Mouse (Mus musculus): ENCODE data around the gene Cic.

Gene Cic

DNA sequence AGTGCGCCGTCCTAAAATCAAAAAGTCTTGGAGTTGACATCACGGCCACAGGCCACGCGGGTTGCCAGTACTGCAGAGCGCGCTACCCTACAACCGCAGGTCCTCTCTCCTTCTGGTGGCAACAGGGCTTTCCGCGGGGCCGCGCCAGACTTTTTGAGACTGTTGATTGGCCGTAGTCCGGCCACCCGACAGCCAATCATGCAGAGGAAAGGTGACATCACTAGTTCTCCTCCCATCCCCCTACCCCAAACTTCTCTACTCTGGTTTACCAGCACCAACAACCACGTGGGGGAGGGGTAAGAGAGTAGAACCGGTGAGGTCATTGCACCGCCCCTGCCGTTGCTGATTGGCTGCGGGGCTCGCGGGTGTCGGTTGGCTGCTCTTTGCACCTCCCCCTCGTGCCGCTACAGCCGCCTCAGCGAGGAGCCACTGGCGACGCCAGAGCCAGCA, at the start of gene Cic:
TSS of gene Cic (plus strand) at position 404 of the 450 bp plus-strand sequence.
- peak; percentile 99 for DNase-seq (ENCODE audit: low read depth, low spot score)

DNA sequence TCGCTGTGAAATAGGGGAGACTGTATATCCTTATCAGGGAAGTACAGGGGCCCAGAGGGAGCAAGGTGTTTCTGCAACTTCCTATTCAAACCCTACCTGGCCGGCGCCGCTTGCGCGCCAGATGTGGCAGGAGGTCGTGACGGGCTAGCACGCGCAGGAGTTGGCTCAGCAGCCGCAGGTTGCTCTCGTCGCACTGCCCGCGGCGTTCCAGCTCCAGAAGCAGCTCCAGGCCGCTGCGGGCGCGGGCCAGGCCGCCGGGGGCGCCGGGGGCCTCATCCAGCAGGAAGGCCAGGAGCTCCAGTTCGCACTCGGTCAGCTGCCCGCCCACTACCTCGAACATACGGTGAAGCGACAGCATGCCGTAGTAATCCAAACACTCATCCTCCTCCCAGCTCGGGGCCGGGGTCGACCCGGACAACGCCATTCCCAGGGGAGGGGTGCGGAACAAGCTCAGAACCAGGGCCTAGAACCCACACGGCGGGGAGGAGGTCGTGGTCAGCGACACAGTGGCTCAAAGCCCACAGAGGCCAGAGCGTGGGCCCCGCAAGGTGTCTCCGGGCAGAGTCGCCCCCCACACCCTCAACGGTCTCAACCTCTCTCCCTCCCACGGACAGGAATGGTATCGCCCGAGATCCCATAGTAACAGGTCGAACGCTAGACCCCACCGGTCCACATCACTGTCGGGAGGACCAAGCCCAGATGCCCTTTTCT, 48.6 kb upstream of the Cic start:
- DNase-seq (ENCODE audit: low read depth, low spot score) = no peak

DNA sequence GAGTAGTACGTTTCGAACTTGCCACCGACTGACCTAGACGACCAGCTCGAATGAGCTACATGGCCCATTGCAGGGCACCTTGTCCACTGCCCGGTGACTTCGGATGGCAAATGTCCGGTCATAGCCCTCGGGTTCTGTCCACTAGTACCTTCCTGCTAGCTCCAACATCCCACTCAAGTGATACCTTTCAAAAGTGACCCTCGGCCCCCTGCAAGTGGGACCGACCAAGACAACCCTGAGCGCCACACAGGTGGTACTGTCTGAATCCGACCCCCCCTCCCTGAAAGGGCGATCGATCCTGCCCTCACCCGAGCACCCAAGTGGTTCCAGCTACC, 48.1 kb upstream of the Cic start:
- DNase-seq (ENCODE audit: low read depth, low spot score) = no peak

DNA sequence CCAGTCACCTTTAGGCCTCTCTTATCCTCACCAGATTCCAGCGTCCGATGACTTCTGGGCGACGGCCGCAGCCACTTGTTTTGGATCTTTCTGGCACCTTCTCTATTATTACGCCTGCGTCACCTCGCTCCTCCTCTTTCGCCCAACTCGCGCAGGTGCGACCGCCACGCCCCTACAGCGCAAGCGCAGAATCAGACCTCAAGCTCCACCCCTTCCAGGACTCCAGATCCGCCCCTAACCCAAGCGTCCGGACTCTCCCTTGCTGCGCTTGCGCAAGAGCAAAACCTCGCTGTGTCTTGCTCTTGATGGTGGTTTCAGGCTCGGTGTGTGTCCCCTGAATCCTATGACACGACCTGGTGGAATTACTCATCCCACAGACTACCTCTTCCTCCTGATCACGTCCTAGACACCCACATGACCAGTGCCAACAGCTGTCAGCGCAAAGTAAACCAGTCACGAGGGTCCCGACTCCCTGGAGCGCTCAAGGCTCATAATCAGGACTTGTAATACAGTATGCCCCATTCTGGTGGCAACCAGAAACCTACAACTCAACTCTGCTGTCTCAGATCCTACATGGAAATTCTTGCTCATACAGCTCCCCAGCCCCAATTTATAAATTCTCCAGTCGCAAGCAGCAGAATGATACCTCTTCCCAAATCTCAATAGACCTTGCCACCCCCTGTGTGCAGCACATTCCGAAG, 47.6 kb upstream of the Cic start:
- peak; percentile 83 for DNase-seq (ENCODE audit: low read depth, low spot score)

DNA sequence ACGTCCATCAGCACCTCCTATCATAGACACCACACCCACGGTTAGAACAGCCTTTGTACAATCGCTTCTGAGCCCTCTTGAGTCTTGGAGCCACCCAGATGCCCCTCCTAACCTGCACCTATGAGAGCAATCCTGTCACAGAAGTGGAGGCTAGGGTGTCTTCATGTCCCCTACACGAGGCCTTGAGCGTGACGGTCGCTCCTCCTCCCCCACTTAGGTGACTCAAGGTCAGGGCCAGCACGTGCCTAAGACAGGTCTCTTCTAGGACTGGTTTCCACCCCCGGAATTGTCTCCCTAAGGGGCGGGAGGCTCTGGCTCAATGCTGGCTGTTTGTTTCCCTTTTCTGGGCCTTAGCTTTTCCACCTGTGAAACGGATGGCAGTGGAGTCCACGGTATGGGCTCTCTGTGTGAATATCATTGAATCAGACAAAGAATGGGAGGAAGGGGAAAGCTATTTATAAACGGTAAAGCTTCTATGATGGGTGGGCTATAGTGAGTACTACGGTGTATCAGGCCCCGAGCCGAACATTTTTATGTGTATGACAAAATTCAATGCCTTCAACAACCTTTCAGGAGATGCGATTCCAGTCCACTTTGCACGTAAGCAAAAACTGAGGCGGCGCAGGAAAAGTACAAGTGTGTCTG, 46.9 kb upstream of the Cic start, which contains the start of gene Dedd2:
TSS of gene Dedd2 (minus strand) at position 159 of the 645 bp plus-strand sequence.
- no peak for DNase-seq (ENCODE audit: low read depth, low spot score)

GRCm38 (mm10) chr7:25221102-25221883, 46.2 kb upstream of the Cic start, which contains the start of gene Zfp526:
Zfp526 (plus strand) TSS chr7:25221425.
- peak; percentile 98 for DNase-seq (ENCODE audit: low read depth, low spot score)

DNA sequence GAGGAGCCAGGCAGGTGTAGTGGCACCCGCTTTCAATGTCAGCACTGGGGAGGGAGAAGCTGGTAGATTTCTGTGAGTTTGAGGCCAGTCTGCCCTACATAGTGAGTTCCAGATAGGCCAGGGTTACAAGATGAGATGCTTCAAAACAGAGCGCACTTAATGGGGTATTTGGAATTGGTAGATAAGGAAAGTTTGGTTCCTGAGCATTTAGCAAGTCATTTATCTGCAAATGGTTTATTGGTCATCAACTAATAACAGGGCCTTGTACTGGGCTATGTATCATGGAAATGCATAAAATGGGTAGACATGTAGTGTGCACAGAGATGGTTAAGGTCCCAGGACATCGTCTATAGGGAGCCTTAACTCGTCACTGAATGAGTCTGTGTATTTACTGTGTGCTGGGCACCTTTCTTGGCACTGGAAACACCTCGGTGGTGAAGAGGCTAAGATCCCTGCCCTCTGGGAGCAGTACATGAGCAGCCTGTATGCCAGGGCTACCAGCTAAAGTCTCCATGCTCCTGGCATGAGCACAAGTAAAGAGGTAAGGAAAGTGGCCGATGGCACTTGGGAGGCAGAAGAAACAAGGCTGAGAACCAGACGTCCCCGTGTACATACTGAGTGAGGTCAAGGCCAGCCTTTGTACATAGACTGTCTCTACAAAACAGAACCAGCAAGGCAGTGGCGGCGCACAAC, 45.1 kb upstream of the Cic start:
- DNase-seq (ENCODE audit: low read depth, low spot score) = no peak

GRCm38 (mm10) chr7:25227523-25228300, 39.8 kb upstream of the Cic start:
- DNase-seq (ENCODE audit: low read depth, low spot score) = no peak

- no peak for DNase-seq (ENCODE audit: low read depth, low spot score)
Measured at GRCm38 (mm10) chr7:25230690-25231285, 36.7 kb upstream of the Cic start.

DNA sequence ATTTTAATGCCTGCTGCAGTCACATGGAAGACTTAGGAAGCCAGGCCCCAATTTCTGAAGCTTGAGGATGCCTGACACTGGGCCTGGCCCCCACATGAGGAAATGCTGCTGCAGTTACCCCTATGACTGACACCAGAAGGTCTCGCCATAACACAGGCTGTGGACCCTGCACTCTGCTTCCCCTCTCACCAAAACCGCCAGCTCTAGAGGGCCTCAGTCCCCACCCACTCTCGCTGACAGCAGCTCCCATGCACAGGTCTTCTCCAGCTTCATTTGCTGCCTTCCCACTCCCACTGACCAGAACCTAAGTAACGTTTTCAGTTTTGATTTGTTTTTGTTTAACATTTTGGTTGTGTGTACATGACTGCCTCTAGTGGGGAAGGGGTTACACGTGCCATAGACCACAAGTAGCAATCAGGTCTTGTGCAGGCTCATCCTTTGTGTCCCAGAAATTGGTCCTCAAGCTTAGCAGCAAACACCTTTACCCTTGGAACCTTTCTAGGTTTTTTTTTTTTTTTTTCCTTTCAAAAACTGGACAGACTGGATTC, 35.3 kb upstream of the Cic start:
- no peak for DNase-seq (ENCODE audit: low read depth, low spot score)

GRCm38 (mm10) chr7:25233061-25233460, 34.4 kb upstream of the Cic start:
- DNase-seq (ENCODE audit: low read depth, low spot score) = no peak

GRCm38 (mm10) chr7:25235526-25235925, 32.0 kb upstream of the Cic start:
- no peak for DNase-seq (ENCODE audit: low read depth, low spot score)

DNA sequence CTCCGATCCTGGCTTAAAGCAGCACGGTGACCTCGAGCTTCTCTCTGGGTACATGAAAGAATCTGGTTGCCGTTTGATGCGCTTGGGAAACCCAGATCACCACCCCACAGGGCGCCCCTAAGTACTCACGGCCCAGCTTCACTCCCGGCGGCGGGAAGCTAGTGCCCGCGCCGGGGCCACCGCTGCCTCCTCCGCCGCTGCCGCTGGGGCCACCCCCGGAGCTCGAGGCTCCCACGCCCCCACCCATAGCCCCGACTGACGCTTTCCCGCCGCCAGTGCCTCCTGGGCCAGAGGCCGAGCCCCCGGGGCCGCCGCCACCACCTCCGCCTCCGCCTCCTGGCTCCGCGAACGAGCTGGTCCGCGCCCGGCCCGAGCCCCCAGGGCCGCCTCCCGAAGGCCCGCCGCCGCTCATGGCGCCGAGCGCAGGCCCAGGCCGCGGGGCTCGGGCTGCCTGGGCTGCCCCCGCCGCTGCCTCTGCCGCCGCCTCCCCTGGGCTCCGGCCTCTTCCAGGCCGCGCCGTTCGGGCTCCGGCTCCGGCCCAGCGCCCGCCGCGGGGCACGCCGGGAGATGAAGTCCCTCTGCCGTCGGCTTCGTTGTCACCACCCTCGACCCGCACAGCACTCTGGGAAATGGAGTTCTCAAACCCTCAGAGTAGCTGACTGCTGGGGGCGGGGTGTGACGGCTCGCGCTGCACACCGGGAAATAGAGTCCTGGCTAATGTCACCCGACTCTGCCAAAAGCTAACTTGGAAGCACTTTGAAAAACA, 30.1 kb upstream of the Cic start, which contains the start of gene Gsk3a:
TSS of gene Gsk3a (minus strand) at position 603 of the 766 bp plus-strand sequence.
- peak; percentile 97 for DNase-seq (ENCODE audit: low read depth, low spot score)

GRCm38 (mm10) chr7:25238015-25238706, 29.3 kb upstream of the Cic start:
- peak; percentile 97 for DNase-seq (ENCODE audit: low read depth, low spot score)

GRCm38 (mm10) chr7:25238829-25239623, 28.5 kb upstream of the Cic start:
- DNase-seq (ENCODE audit: low read depth, low spot score) = peak; percentile 91

- DNase-seq (ENCODE audit: low read depth, low spot score) = no peak
Measured at GRCm38 (mm10) chr7:25240631-25241030, 26.9 kb upstream of the Cic start.

- no peak for DNase-seq (ENCODE audit: low read depth, low spot score)
Measured at GRCm38 (mm10) chr7:25241062-25241461, 26.4 kb upstream of the Cic start.
